Mouse (Mus musculus): Measurements from ENCODE around the gene Atf3. TPM values are rescaled to one million over a fixed set of nuclear protein-coding genes. Genes with fewer than 3 reads are reported as not detected.

Gene Atf3
- total and polyA plus RNA-seq, 2 experiments = 0.55 to 0.81 TPM

DNA sequence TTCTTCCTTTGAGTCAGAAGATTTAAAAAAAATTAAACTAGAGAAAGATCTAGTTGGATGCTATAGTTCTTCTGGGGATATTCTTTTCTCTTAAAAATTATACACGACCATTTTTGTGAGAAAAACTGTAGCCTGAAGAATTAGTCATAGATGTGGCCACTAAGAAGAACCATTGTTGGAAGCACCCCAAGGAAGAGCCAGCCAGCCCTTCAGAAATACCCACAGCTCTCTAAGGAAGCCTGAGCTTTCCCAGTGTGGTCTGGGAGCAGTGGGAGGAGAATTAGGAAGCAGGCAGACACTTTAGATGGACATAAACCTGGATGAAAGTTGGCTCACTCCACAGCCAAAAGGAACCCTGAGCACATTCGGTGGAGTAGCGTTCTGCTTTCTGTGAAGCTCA is 40.7 kb upstream of the Atf3 start:
- Histone ChIP-seq H3K27ac (replicated peaks; ENCODE audit: insufficient read depth, low read depth, low read length) (no peak overlapping the region), H3K9ac (ENCODE audit: low read depth, low read length) (no peak overlapping the region), H3K4me1 (ENCODE audit: control insufficient read depth, insufficient read depth, low read length) (peaks cover 36% of the 10 kb centered on the region), H3K4me3 (ENCODE audit: insufficient read depth, low read depth, low read length) (no peak overlapping the region), H3K36me3 (ENCODE audit: control insufficient read depth, insufficient read depth, low read length) (no peaks in the 10 kb centered on the region), H3K79me2 (ENCODE audit: control insufficient read depth, insufficient read depth, low read length) (no peaks in the 10 kb centered on the region), H3K27me3 (ENCODE audit: control insufficient read depth, insufficient read depth, low read length) (no peaks in the 10 kb centered on the region)
- 72% methylated on average over 3 of the region's 3 CpGs for WGBS
- no peak for DNase-seq (ENCODE audit: extremely low read depth, low read depth, low spot score)
- TF ChIP-seq CTCF (IDR thresholded peaks at IDR 0.05; ENCODE audit: low read depth, low read length) = no peak
- no peak for TF ChIP-seq POLR2A (IDR thresholded peaks at IDR 0.05; ENCODE audit: extremely low read depth, insufficient read depth, low read length)

DNA sequence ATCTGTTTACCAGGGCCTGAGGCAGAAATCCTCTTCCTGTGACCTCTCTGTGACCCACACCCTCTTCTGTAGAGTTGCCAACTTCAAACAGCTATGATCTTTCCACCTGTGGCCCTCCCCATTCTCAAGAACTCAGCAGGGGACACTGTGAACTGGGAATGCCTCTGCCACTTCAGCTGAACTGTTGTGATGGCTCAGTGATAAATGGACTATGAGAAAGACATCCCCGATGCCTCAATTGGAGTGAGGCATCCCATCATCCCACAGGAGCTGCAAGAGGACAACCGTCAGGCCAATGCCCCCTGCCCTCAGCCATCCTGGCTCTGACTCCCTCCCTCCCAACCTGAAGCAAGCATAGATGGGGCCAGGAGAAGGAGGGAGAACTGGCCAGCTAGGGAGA is 40.1 kb upstream of the Atf3 start:
- Histone ChIP-seq H3K4me3 (ENCODE audit: insufficient read depth, low read depth, low read length) (no peak overlapping the region), H3K27ac (replicated peaks; ENCODE audit: insufficient read depth, low read depth, low read length) (peak overlapping the region; percentile 56), H3K4me1 (ENCODE audit: control insufficient read depth, insufficient read depth, low read length) (peaks cover 32% of the 10 kb centered on the region)

GRCm38 (mm10) chr1:191257351-191257771 is 39.5 kb upstream of the Atf3 start:
- Histone ChIP-seq H3K4me1 (ENCODE audit: control insufficient read depth, insufficient read depth, low read length) (peaks cover 31% of the 10 kb centered on the region), H3K4me3 (ENCODE audit: insufficient read depth, low read depth, low read length) (no peak overlapping the region), H3K36me3 (ENCODE audit: control insufficient read depth, insufficient read depth, low read length) (no peaks in the 10 kb centered on the region), H3K27me3 (ENCODE audit: control insufficient read depth, insufficient read depth, low read length) (no peaks in the 10 kb centered on the region), H3K79me2 (ENCODE audit: control insufficient read depth, insufficient read depth, low read length) (no peaks in the 10 kb centered on the region), H3K9ac (ENCODE audit: low read depth, low read length) (no peak overlapping the region), H3K27ac (replicated peaks; ENCODE audit: insufficient read depth, low read depth, low read length) (peak overlapping the region; percentile 57)
- WGBS = 21% methylated on average over 3 of the region's 3 CpGs
- peak; percentile 82 for DNase-seq (ENCODE audit: extremely low read depth, low read depth, low spot score)
- no peak for TF ChIP-seq POLR2A (IDR thresholded peaks at IDR 0.05; ENCODE audit: extremely low read depth, insufficient read depth, low read length)
- no peak for TF ChIP-seq CTCF (IDR thresholded peaks at IDR 0.05; ENCODE audit: low read depth, low read length)

More for the DNA sequence above, 40.1 kb upstream of the Atf3 start:
- Histone ChIP-seq H3K9ac (ENCODE audit: low read depth, low read length) (no peak overlapping the region), H3K79me2 (ENCODE audit: control insufficient read depth, insufficient read depth, low read length) (no peaks in the 10 kb centered on the region), H3K27me3 (ENCODE audit: control insufficient read depth, insufficient read depth, low read length) (no peaks in the 10 kb centered on the region), H3K36me3 (ENCODE audit: control insufficient read depth, insufficient read depth, low read length) (no peaks in the 10 kb centered on the region)
- TF ChIP-seq POLR2A (IDR thresholded peaks at IDR 0.05; ENCODE audit: extremely low read depth, insufficient read depth, low read length) (no peak), CTCF (IDR thresholded peaks at IDR 0.05; ENCODE audit: low read depth, low read length) (no peak)
- 16% methylated on average over 2 of the region's 2 CpGs for WGBS
- DNase-seq (ENCODE audit: extremely low read depth, low read depth, low spot score) = peak; percentile 74

DNA sequence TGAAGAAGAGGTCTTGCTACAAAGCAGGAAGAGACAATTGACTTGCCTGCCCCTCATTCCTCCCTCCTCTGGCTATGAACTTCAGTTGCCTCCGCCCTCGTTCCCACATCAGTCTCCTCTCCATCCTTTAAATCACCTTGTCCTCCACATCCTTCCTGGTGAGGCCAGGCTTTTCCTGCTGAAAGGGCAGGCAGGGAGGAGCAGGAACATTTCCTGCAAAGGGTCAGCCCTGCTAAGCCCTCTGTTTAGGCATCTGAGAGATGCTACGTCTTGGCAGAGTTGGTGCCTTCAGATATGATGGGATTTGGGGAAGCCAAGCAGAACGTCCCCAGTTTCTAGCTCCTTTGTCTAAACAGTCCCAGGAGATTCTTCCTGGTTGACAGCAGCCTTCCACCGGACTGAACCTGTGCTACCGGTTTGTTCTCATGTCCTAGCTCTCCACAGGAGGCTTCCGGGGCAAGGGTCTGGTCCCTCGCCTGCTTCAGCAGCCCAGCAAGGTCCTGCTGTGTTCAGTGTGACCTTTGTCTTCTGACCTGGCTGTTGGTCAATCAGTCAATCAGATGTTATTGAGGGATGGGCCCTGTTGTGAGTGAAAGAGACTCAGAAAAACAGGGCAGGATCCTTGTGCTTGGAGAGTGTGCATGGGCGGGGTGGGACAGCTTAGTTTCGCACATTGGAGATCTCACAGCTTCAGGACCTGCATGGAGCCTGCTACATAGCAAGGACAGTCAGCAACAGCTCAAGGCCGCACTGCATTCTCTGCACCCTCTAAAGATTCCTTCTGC is 38.9 kb upstream of the Atf3 start:
- Histone ChIP-seq H3K27me3 (ENCODE audit: control insufficient read depth, insufficient read depth, low read length) (no peaks in the 10 kb centered on the region), H3K4me1 (ENCODE audit: control insufficient read depth, insufficient read depth, low read length) (peaks cover 31% of the 10 kb centered on the region), H3K36me3 (ENCODE audit: control insufficient read depth, insufficient read depth, low read length) (no peaks in the 10 kb centered on the region), H3K9ac (ENCODE audit: low read depth, low read length) (no peak overlapping the region), H3K27ac (replicated peaks; ENCODE audit: insufficient read depth, low read depth, low read length) (peak overlapping the region; percentile 57), H3K79me2 (ENCODE audit: control insufficient read depth, insufficient read depth, low read length) (no peaks in the 10 kb centered on the region), H3K4me3 (ENCODE audit: insufficient read depth, low read depth, low read length) (no peak overlapping the region)
- WGBS = 35% methylated on average over 11 of the region's 11 CpGs
- TF ChIP-seq CTCF (IDR thresholded peaks at IDR 0.05; ENCODE audit: low read depth, low read length) (no peak), POLR2A (IDR thresholded peaks at IDR 0.05; ENCODE audit: extremely low read depth, insufficient read depth, low read length) (no peak)
- DNase-seq (ENCODE audit: extremely low read depth, low read depth, low spot score) = peak; percentile 92

GRCm38 (mm10) chr1:191256134-191256533 is 38.3 kb upstream of the Atf3 start:
- Histone ChIP-seq H3K9ac (ENCODE audit: low read depth, low read length) (no peak overlapping the region), H3K4me1 (ENCODE audit: control insufficient read depth, insufficient read depth, low read length) (peaks cover 31% of the 10 kb centered on the region), H3K4me3 (ENCODE audit: insufficient read depth, low read depth, low read length) (no peak overlapping the region), H3K27me3 (ENCODE audit: control insufficient read depth, insufficient read depth, low read length) (no peaks in the 10 kb centered on the region), H3K79me2 (ENCODE audit: control insufficient read depth, insufficient read depth, low read length) (no peaks in the 10 kb centered on the region), H3K27ac (replicated peaks; ENCODE audit: insufficient read depth, low read depth, low read length) (no peak overlapping the region; the same call in 1 of the 2 replicates), H3K36me3 (ENCODE audit: control insufficient read depth, insufficient read depth, low read length) (no peaks in the 10 kb centered on the region)
- TF ChIP-seq CTCF (IDR thresholded peaks at IDR 0.05; ENCODE audit: low read depth, low read length) (no peak), POLR2A (IDR thresholded peaks at IDR 0.05; ENCODE audit: extremely low read depth, insufficient read depth, low read length) (no peak)
- WGBS = 60% methylated on average over 5 of the region's 5 CpGs
- DNase-seq (ENCODE audit: extremely low read depth, low read depth, low spot score) = no peak

GRCm38 (mm10) chr1:191254448-191254847 is 36.6 kb upstream of the Atf3 start:
- no peak overlapping the region for H3K9ac ChIP-seq (ENCODE audit: low read depth, low read length)
- H3K4me3 ChIP-seq (ENCODE audit: insufficient read depth, low read depth, low read length) = no peak overlapping the region
- peaks cover 31% of the 10 kb centered on the region for H3K4me1 ChIP-seq (ENCODE audit: control insufficient read depth, insufficient read depth, low read length)
- DNase-seq (ENCODE audit: extremely low read depth, low read depth, low spot score) = peak; percentile 99
- no peak for TF ChIP-seq POLR2A (IDR thresholded peaks at IDR 0.05; ENCODE audit: extremely low read depth, insufficient read depth, low read length)
- peak; percentile 39 for TF ChIP-seq CTCF (IDR thresholded peaks at IDR 0.05; ENCODE audit: low read depth, low read length)
- no peak overlapping the region for H3K27ac ChIP-seq (replicated peaks; ENCODE audit: insufficient read depth, low read depth, low read length)
- 17% methylated on average over 5 of the region's 5 CpGs for WGBS
- H3K27me3 ChIP-seq (ENCODE audit: control insufficient read depth, insufficient read depth, low read length) = no peaks in the 10 kb centered on the region
- no peaks in the 10 kb centered on the region for H3K36me3 ChIP-seq (ENCODE audit: control insufficient read depth, insufficient read depth, low read length)
- no peaks in the 10 kb centered on the region for H3K79me2 ChIP-seq (ENCODE audit: control insufficient read depth, insufficient read depth, low read length)
